Mouse (Mus musculus) embryonic facial prominence, embryonic 11.5 days (tissue): Measurements from ENCODE around the gene Ppp1r15b. TPM values are rescaled to one million over a fixed set of nuclear protein-coding genes. Genes with fewer than 3 reads are reported as not detected.

ENCODE experiments used
- ATAC-seq: fragments of 200-750 bp; cut with Nextera tagmentation; replicated peaks from 2 replicates; pipeline ENCODE4 v1.8.0; 2017; ENCODE audit warnings: low read depth; ENCODE audit not compliant: insufficient number of reproducible peaks, low FRiP score, low TSS enrichment
- DNase-seq: peaks from one replicate; pipeline ENCODE4 v3.0.0-alpha.2; 2015; ENCODE audit warnings: low spot score
- H3K27ac ChIP-seq: fragments of 300-500 bp; sonication (generic); replicated peaks from 2 replicates; pipeline ENCODE4 v1.5.1; 2014; ENCODE audit warnings: mild to moderate bottlenecking, low read depth, low read length, control low read depth
- H3K27me3 ChIP-seq: fragments of 300-500 bp; sonication (generic); 2 replicates; pipeline ENCODE4 v1.6.1; 2014; ENCODE audit warnings: mild to moderate bottlenecking, low read length, moderate library complexity, mixed read lengths; ENCODE audit not compliant: control insufficient read depth, insufficient read depth
- H3K36me3 ChIP-seq: fragments of 300-500 bp; sonication (generic); replicated peaks from 2 replicates; pipeline ENCODE4 v1.6.1; 2014; ENCODE audit warnings: low read depth, mild to moderate bottlenecking, low read length, moderate library complexity, mixed read lengths; ENCODE audit not compliant: control insufficient read depth, insufficient read depth
- H3K4me1 ChIP-seq: fragments of 300-500 bp; sonication (generic); 2 replicates; pipeline ENCODE4 v1.6.1; 2014; ENCODE audit warnings: low read length, mixed read lengths; ENCODE audit not compliant: control insufficient read depth, insufficient read depth
- H3K4me2 ChIP-seq: fragments of 300-500 bp; sonication (generic); 2 replicates; pipeline ENCODE4 v1.6.1; 2014; ENCODE audit warnings: low read depth, mild to moderate bottlenecking, control low read depth, low read length, moderate library complexity
- H3K4me3 ChIP-seq: fragments of 300-500 bp; sonication (generic); 2 replicates; pipeline ENCODE4 v1.5.1; 2014; ENCODE audit warnings: low read depth, low read length, control low read depth
- H3K9ac ChIP-seq: fragments of 300-500 bp; sonication (generic); replicated peaks from 2 replicates; pipeline ENCODE4 v1.6.1; 2014; ENCODE audit warnings: mild to moderate bottlenecking, control low read depth, low read length
- H3K9me3 ChIP-seq: fragments of 300-500 bp; sonication (generic); replicated peaks from 2 replicates; pipeline ENCODE4 v1.6.1; 2016; ENCODE audit warnings: mild to moderate bottlenecking, low read length, inconsistent platforms, mixed read lengths; ENCODE audit not compliant: control insufficient read depth
- WGBS: fragments of 180-500 bp; shearing (Covaris S2); extraction: QIAGEN DNeasy Blood & Tissue Kit; methylation state at CpG from one replicate; pipeline ENCODE4 v1.1.7; 2014; 5-methylcytosine and 5-hydroxymethylcytosine counted together
- polyA plus RNA-seq: library from polyadenylated mRNA; unstranded; fragments of >200 nt; fragmentation: Nextera tagmentation; extraction: Ambion mirVana; gene quantifications from 2 replicates; pipeline ENCODE4 v1.2.1, GENCODE M21; 2014

Ppp1r15b gene
- polyA plus RNA-seq, 1 experiment from 2014 or later, result 42.1 TPM

DNA sequence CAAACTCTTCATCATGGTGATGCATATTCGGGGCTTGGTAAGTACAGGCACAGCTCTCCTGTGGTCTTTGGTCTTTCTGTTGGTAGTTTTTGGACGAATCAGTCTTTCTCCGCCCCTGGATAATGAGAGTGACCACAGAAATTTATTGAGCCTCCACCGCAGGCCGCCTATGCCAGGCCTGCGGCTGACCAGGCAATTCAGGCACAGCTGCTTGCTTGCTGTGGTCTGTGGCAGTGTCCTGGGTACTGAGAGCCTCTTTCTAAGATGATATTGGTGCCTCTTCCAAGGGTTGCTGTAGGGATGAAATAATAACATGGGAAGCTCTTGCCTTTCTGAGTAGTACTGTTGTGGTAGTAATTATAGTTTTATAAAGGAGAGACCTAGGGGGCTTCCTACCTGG lies 27.1 kb upstream of the Ppp1r15b start:
- WGBS, result 93% methylated on average over 6 of the region's 6 CpGs
- H3K27ac ChIP-seq, result no peak overlapping the region
- DNase-seq (no peak), ATAC-seq (no peak)
- no peaks in the 10 kb centered on the region for H3K4me1 ChIP-seq
- H3K4me2 ChIP-seq, result no peak overlapping the region
- H3K36me3 ChIP-seq, result peaks cover 2% of the 10 kb centered on the region; the same call in 1 of the 2 replicates
- no peaks in the 10 kb centered on the region for H3K27me3 ChIP-seq
- H3K4me3 ChIP-seq, result no peak overlapping the region
- H3K9me3 ChIP-seq, result no peaks in the 10 kb centered on the region
- H3K9ac ChIP-seq, result no peak overlapping the region

DNA sequence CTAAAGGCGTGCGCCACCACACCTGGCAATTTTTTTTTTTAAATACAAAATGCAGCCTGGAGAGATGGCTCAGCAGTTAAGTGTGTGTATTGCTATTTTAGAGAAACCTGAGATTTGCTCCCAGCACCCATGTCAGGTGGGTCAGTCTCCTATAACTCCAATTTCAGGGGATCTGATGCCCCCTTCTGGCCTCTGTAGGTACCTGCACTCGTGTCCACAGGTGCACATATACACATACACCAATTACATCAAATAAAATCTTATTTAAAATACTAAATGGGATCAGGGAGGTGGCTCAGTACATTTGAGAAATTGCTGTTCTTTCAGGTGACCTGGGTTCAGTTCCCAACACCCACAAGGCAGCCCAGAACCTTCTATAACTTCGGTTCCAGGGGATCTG lies 14.8 kb upstream of the Ppp1r15b start:
- H3K9ac ChIP-seq, result no peak overlapping the region
- ATAC-seq, result no peak

DNA sequence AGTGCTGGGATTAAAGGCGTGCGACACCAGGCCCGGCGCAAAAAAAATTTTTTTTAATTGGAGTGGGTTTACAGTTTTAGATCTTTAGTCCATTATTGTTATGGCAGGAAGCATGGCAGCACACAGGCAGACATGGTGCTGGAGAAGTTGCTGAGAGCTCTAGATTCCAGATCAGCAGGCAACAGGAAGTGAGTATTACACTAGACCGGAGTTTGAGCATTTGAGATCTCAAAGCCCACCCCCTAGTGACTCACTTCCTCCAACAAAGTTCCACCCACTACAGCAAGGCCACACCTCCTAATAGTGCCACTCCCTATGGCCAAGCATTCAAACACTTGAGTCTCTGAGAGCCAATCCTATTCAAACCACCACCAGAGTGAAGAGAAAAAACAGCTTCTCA lies 12.8 kb upstream of the Ppp1r15b start:
- Histone ChIP-seq H3K27me3 (no peaks in the 10 kb centered on the region), H3K4me2 (no peak overlapping the region), H3K9ac (no peak overlapping the region), H3K9me3 (no peaks in the 10 kb centered on the region), H3K36me3 (no peaks in the 10 kb centered on the region), H3K27ac (no peak overlapping the region), H3K4me1 (no peaks in the 10 kb centered on the region), H3K4me3 (no peak overlapping the region)
- ATAC-seq (no peak), DNase-seq (no peak)
- 93% methylated on average over 5 of the region's 5 CpGs for WGBS

More for the DNA sequence above, 14.8 kb upstream of the Ppp1r15b start:
- Histone ChIP-seq H3K4me1 (no peaks in the 10 kb centered on the region), H3K4me3 (no peak overlapping the region), H3K27me3 (no peaks in the 10 kb centered on the region), H3K27ac (no peak overlapping the region), H3K36me3 (no peaks in the 10 kb centered on the region), H3K9me3 (no peaks in the 10 kb centered on the region), H3K4me2 (no peak overlapping the region)
- WGBS, result 87% methylated on average over 4 of the region's 4 CpGs
- DNase-seq, result no peak

GRCm38 (mm10) chr1:133118844-133119243 lies 12.1 kb upstream of the Ppp1r15b start:
- H3K27ac ChIP-seq, result no peak overlapping the region
- ATAC-seq, result no peak
- WGBS, result 88% methylated on average over 3 of the region's 3 CpGs

DNA sequence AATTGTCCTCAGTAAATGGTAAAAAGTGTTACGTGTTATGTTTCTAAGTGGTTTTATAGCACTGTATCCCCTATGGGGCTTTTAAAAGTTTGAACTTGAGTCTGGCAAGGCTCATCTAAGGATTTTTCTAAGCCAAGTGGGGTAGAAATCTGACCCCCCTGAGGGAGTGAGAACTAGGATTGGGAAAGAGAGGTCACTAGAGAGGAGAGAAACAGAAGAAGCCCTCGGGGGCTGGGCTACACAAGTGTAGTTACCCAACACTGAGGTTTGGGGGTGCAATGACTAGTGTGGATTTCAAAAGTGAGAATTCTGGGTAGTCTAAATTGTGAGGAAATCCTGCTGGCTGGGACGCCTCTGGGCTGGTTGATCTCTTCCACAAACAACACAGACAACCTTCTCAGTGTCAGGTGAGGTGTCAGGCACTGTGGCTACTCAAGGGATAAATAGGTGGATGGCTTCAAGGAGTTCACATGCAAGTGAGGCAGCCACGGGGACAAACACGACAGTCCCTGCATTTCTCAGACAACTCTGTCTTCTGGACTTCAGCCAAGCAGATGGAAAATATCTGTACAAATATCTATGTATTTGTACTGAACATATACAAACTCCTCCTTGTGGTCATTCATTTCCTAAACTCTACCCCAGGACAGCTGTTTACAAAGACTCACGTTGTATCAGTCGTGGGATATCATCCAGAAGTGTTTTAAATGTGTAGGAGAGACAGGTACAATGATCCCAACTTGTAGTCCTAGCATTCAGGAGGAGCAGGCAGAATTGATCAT lies 10.8 kb upstream of the Ppp1r15b start:
- 63% methylated on average over 7 of the region's 7 CpGs for WGBS
- Histone ChIP-seq H3K4me2 (no peak overlapping the region), H3K9me3 (no peaks in the 10 kb centered on the region), H3K36me3 (no peaks in the 10 kb centered on the region), H3K4me1 (no peaks in the 10 kb centered on the region), H3K27me3 (no peaks in the 10 kb centered on the region), H3K4me3 (no peak overlapping the region), H3K27ac (no peak overlapping the region), H3K9ac (no peak overlapping the region)
- peak; percentile 39 for DNase-seq
- no peak; the same call in 1 of the 2 replicates for ATAC-seq

More at GRCm38 (mm10) chr1:133118844-133119243, 12.1 kb upstream of the Ppp1r15b start:
- no peaks in the 10 kb centered on the region for H3K27me3 ChIP-seq
- H3K4me3 ChIP-seq, result no peak overlapping the region
- no peak for DNase-seq
- H3K9ac ChIP-seq, result no peak overlapping the region
- no peak overlapping the region for H3K4me2 ChIP-seq
- H3K9me3 ChIP-seq, result no peaks in the 10 kb centered on the region
- H3K36me3 ChIP-seq, result no peaks in the 10 kb centered on the region
- H3K4me1 ChIP-seq, result no peaks in the 10 kb centered on the region

DNA sequence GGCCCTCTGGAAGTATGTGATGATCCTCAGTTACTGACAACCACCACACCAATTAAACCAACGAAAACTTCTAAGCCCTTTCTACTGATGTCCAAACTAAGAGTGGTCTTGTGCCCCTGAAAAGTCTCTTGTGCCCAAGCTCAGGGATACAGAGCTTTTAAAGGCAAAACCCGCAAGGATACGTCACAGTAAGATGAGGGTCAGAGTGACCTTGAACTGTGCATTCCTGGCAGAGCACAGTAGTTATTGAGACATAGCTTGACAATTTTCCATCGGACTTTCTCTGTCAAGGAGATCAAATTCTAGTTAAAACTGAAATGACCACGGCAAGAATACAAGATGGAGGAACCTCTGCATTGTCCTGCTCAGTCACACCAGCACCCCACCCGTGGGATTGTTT lies 9.7 kb upstream of the Ppp1r15b start:
- Histone ChIP-seq H3K4me3 (no peak overlapping the region), H3K9ac (no peak overlapping the region), H3K9me3 (no peaks in the 10 kb centered on the region), H3K4me2 (no peak overlapping the region), H3K36me3 (no peaks in the 10 kb centered on the region), H3K27ac (no peak overlapping the region), H3K4me1 (no peaks in the 10 kb centered on the region), H3K27me3 (no peaks in the 10 kb centered on the region)
- DNase-seq (no peak), ATAC-seq (no peak)
- 62% methylated on average over 6 of the region's 6 CpGs for WGBS

GRCm38 (mm10) chr1:133124137-133124536 lies 6.8 kb upstream of the Ppp1r15b start:
- no peak overlapping the region for H3K4me2 ChIP-seq
- DNase-seq, result no peak
- H3K27me3 ChIP-seq, result no peaks in the 10 kb centered on the region
- no peak overlapping the region for H3K27ac ChIP-seq
- H3K9ac ChIP-seq, result no peak overlapping the region
- ATAC-seq, result no peak
- no peaks in the 10 kb centered on the region for H3K4me1 ChIP-seq
- no peaks in the 10 kb centered on the region for H3K9me3 ChIP-seq
- no peak overlapping the region for H3K4me3 ChIP-seq
- WGBS, result 81% methylated on average over 6 of the region's 6 CpGs
- H3K36me3 ChIP-seq, result no peaks in the 10 kb centered on the region

GRCm38 (mm10) chr1:133125640-133126364 lies 5.1 kb upstream of the Ppp1r15b start:
- H3K4me1 ChIP-seq, result no peaks in the 10 kb centered on the region
- DNase-seq, result no peak
- 88% methylated on average over 9 of the region's 9 CpGs for WGBS
- H3K4me3 ChIP-seq, result no peak overlapping the region
- H3K4me2 ChIP-seq, result no peak overlapping the region
- no peak overlapping the region for H3K27ac ChIP-seq
- H3K36me3 ChIP-seq, result no peaks in the 10 kb centered on the region
- no peak overlapping the region for H3K9ac ChIP-seq
- ATAC-seq, result no peak
- no peaks in the 10 kb centered on the region for H3K27me3 ChIP-seq
- no peaks in the 10 kb centered on the region for H3K9me3 ChIP-seq
